8 mouse cellular contexts compared by ENCODE assay signal in genomic region chr13:31821050-31821449, GRCm38 (mm10). TPM values are rescaled to one million over a fixed set of nuclear protein-coding genes. Genes with fewer than 3 reads are reported as not detected.
DNase-seq lines count a peak whose midpoint lies in the region; ATAC-seq and TF ChIP-seq lines count a peak whose summit lies in the region.

No protein-coding gene starts in this region.

- no peak for DNase-seq in heart, adult 2 months
- no peak for DNase-seq in heart, postnatal 25 days (ENCODE audit: low spot score)
- DNase-seq in midbrain, embryonic 10.5 days (ENCODE audit: low spot score): no peak
- DNase-seq in urinary bladder, postnatal 36 days (ENCODE audit: low spot score in 2 of 2): no peak
- DNase-seq in retina, postnatal 1 day: no peak
- no peak for DNase-seq in gastrocnemius, postnatal 14 days

- peaks cover 8% of the 10 kb centered on the region for H3K4me1 ChIP-seq in heart, adult 2 months (ENCODE audit: control insufficient read depth, insufficient read depth, low read length)
- peaks cover 5% of the 10 kb centered on the region for H3K4me1 ChIP-seq in brown adipose tissue, adult 24 weeks (ENCODE audit: control insufficient read depth, insufficient read depth, insufficient read length, low read length)
- H3K4me1 ChIP-seq in hindbrain, embryonic 12.5 days: peaks cover 8% of the 10 kb centered on the region; the same call in 1 of the 2 replicates
- H3K4me1 ChIP-seq in midbrain, embryonic 10.5 days: peaks cover 21% of the 10 kb centered on the region

- TF ChIP-seq EP300 in heart, adult 2 months (IDR thresholded peaks at IDR 0.05; ENCODE audit: insufficient read depth, low read depth, low read length): no peak

- no peaks in the 10 kb centered on the region for H3K27me3 ChIP-seq in heart, adult 2 months (ENCODE audit: control insufficient read depth, insufficient read depth, low read length)
- H3K27me3 ChIP-seq in hindbrain, embryonic 12.5 days: peaks cover 61% of the 10 kb centered on the region
- H3K27me3 ChIP-seq in midbrain, embryonic 10.5 days (ENCODE audit: low read depth, poor library complexity, severe bottlenecking): peaks cover 90% of the 10 kb centered on the region

- no peak for TF ChIP-seq POLR2A in heart, adult 2 months (IDR thresholded peaks at IDR 0.05; ENCODE audit: insufficient read depth, low read depth, low read length)

- H3K4me2 ChIP-seq in hindbrain, embryonic 12.5 days (replicated peaks): peak overlapping the region; percentile 45

- peak overlapping the region; percentile 15; the same call in 1 of the 2 replicates for H3K27ac ChIP-seq in heart, adult 2 months
- no peak overlapping the region for H3K27ac ChIP-seq in brown adipose tissue, adult 24 weeks (replicated peaks; ENCODE audit: low read depth, low read length)
- H3K27ac ChIP-seq in hindbrain, embryonic 12.5 days: no peak overlapping the region
- H3K27ac ChIP-seq in midbrain, embryonic 10.5 days (replicated peaks): no peak overlapping the region

- 5% methylated on average over 6 of the region's 6 CpGs for WGBS in heart, adult 2 months
- 18% methylated on average over 6 of the region's 6 CpGs for WGBS in hindbrain, embryonic 12.5 days
- WGBS in midbrain, embryonic 10.5 days: 16% methylated on average over 6 of the region's 6 CpGs

- no peaks in the 10 kb centered on the region for H3K79me2 ChIP-seq in heart, adult 2 months (replicated peaks; ENCODE audit: control insufficient read depth, insufficient read depth, low read length)

- intact Hi-C loops in heart, adult 2 months (cut with DNase I): no loop called here
- intact Hi-C loops in heart, postnatal 25 days (cut with DNase I): no loop called here
- intact Hi-C loops in gastrocnemius, postnatal 14 days (cut with DNase I; ENCODE audit: low total_unique reads): no loop called here

- no peak for TF ChIP-seq CTCF in heart, adult 2 months (IDR thresholded peaks at IDR 0.05)

- peak overlapping the region; percentile 41 for H3K4me3 ChIP-seq in heart, adult 2 months
- H3K4me3 ChIP-seq in brown adipose tissue, adult 24 weeks (ENCODE audit: insufficient read depth, low read depth, low read length): peak overlapping the region; percentile 44
- H3K4me3 ChIP-seq in hindbrain, embryonic 12.5 days: peak overlapping the region; percentile 22
- H3K4me3 ChIP-seq in midbrain, embryonic 10.5 days: peak overlapping the region; percentile 43

- H3K36me3 ChIP-seq in heart, adult 2 months (ENCODE audit: control insufficient read depth, insufficient read depth, low read length): peaks cover 3% of the 10 kb centered on the region; the same call in 1 of the 2 replicates
- H3K36me3 ChIP-seq in hindbrain, embryonic 12.5 days: no peaks in the 10 kb centered on the region
- no peaks in the 10 kb centered on the region for H3K36me3 ChIP-seq in midbrain, embryonic 10.5 days

- H3K9me3 ChIP-seq in hindbrain, embryonic 12.5 days (replicated peaks): no peaks in the 10 kb centered on the region
- no peaks in the 10 kb centered on the region for H3K9me3 ChIP-seq in midbrain, embryonic 10.5 days (replicated peaks)

- peak overlapping the region; percentile 78 for H3K9ac ChIP-seq in heart, adult 2 months (ENCODE audit: low read depth, low read length)
- no peak overlapping the region for H3K9ac ChIP-seq in hindbrain, embryonic 12.5 days

- no peak for ATAC-seq in hindbrain, embryonic 12.5 days (ENCODE audit: low FRiP score)

RNA-seq across cellular contexts. Expression of gene Foxc1, which starts 14.6 kb away (rescaled TPM):
- 1 to 10 TPM; 3.8 to 5.8 TPM for total RNA-seq in heart, adult 2 months (2021)
- polyA plus RNA-seq in heart, adult 2 months (2012; rRNA removed): 1.8 and 2.2 TPM in 2 replicates
- total RNA-seq in heart, postnatal 25 days (2021): 1 to 10 TPM; 5.1 to 5.8 TPM
- polyA plus RNA-seq in brown adipose tissue, adult 24 weeks (2012; ENCODE audit: insufficient read depth, insufficient read length, missing spikeins): 0.24 and 0.46 TPM in 2 replicates
- polyA plus RNA-seq in hindbrain, embryonic 12.5 days (2016; fragmentation: Nextera tagmentation; extraction: Ambion mirVana): 11.0 and 11.5 TPM in 2 replicates
- 2.1 and 2.2 TPM in 2 replicates for polyA plus RNA-seq in midbrain, embryonic 10.5 days (2016; fragmentation: Nextera tagmentation; extraction: Ambion mirVana)
- 1 to 10 TPM; 1.3 to 1.4 TPM for total RNA-seq in gastrocnemius, postnatal 14 days (2021)
